Mouse (Mus musculus) CH12.LX (cell line): ENCODE measurements around the gene Hsd17b14.

ENCODE experiments used
- CTCF ChIP-seq, 2 experiments: IDR thresholded peaks in 1 of 2; conservative IDR thresholded peaks in 1 of 2; 2 replicates each; pipeline ENCODE4 v1.5.1; 2011 to 2012; ENCODE audit warnings: low read depth in 2 of 2, low read length in 2 of 2, improper control_type of control experiment in 1 of 2, inconsistent platforms in 1 of 2, mild to moderate bottlenecking in 1 of 2, moderate library complexity in 1 of 2
- HCFC1 ChIP-seq: IDR thresholded peaks from 2 replicates; pipeline ENCODE4 v1.6.1; 2012; ENCODE audit warnings: low read depth, mild to moderate bottlenecking, inconsistent platforms, low read length, improper control_type of control experiment
- NRF1 ChIP-seq: IDR thresholded peaks from 2 replicates; pipeline ENCODE4 v1.6.1; 2014; ENCODE audit warnings: low read depth, mild to moderate bottlenecking, inconsistent platforms, low read length, improper control_type of control experiment, moderate library complexity
- POLR2A ChIP-seq: IDR thresholded peaks from 2 replicates; pipeline ENCODE4 v1.6.1; 2011; ENCODE audit warnings: low read depth, mild to moderate bottlenecking, improper control_type of control experiment, low read length
- RAD21 ChIP-seq: IDR thresholded peaks from 2 replicates; pipeline ENCODE4 v1.6.1; 2011; ENCODE audit warnings: low read depth, mild to moderate bottlenecking, low read length, improper control_type of control experiment, moderate library complexity
- ZC3H11A ChIP-seq: IDR thresholded peaks from 2 replicates; pipeline ENCODE4 v1.6.1; 2012; ENCODE audit warnings: low read depth, mild to moderate bottlenecking, inconsistent platforms, low read length, improper control_type of control experiment
- ZKSCAN1 ChIP-seq: IDR thresholded peaks from 2 replicates; pipeline ENCODE4 v1.6.1; 2012; ENCODE audit warnings: low read depth, inconsistent platforms, low read length, improper control_type of control experiment, borderline replicate concordance

DNA sequence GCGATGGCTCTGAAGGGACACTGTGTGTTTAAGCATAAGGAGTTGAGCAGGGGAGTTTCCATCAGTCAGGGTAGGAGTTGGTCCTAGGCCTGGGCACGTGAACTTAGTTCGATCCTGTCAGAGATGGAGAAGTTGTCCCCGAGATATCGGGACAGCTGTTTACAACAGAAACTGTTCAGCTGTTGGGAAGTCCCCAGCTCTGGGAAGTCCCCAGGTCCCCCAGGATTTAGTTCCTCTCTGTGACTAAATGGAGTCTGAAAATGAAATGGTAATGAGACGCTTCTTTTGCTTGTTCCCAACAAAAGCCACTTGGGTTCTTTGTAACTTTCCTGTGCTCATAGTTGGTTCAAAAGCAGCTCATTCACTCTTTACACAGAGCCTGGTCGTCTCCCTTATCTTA is 37.2 kb downstream of the Hsd17b14 start:
- TF ChIP-seq ZKSCAN1, result no peak
- TF ChIP-seq POLR2A, result no peak
- TF ChIP-seq HCFC1, result peak; percentile 47
- no peak for TF ChIP-seq ZC3H11A
- no peak for TF ChIP-seq CTCF (conservative IDR thresholded peaks at IDR 0.05 in 1 of 2, IDR thresholded peaks at IDR 0.05 in 1 of 2; ENCODE audit: low read depth in 2 of 2, low read length in 2 of 2)
- no peak; the same call in none of the 2 replicates for TF ChIP-seq RAD21
- TF ChIP-seq NRF1, result 0 out of 2 replicates have a peak, but pooled peaks have one; percentile 30
